Mouse (Mus musculus) G1E-ER4 (cell line): Measurements from ENCODE around the gene Prn. TPM values are rescaled to one million over a fixed set of nuclear protein-coding genes. Genes with fewer than 3 reads are reported as not detected.

Source experiments
- GATA1 ChIP-seq: IDR thresholded peaks from one replicate; pipeline ENCODE4 v1.8.0; 2012; ENCODE audit warnings: low read length, inconsistent platforms
- polyA plus RNA-seq: library from polyadenylated mRNA; stranded (reverse); fragments of >175 nt; gene quantifications from 2 replicates; pipeline ENCODE4 v1.2.3, GENCODE M21; 2012

Gene Prn
- polyA plus RNA-seq, 1 experiment, result 0.02 TPM

DNA sequence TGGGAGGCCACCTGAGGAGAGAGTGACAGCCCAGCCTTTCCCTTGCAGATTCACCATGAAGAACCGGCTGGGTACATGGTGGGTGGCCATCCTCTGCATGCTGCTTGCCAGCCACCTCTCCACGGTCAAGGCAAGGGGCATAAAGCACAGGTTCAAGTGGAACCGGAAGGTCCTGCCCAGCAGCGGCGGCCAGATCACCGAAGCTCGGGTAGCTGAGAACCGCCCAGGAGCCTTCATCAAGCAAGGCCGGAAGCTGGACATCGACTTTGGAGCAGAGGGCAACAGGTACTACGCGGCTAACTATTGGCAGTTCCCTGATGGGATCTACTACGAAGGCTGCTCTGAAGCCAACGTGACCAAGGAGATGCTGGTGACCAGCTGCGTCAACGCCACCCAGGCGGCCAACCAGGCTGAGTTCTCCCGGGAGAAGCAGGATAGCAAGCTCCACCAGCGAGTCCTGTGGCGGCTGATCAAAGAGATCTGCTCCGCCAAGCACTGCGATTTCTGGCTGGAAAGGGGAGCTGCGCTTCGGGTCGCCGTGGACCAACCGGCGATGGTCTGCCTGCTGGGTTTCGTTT lies 43.3 kb downstream of the Prn start:
- TF ChIP-seq GATA1, result no peak

DNA sequence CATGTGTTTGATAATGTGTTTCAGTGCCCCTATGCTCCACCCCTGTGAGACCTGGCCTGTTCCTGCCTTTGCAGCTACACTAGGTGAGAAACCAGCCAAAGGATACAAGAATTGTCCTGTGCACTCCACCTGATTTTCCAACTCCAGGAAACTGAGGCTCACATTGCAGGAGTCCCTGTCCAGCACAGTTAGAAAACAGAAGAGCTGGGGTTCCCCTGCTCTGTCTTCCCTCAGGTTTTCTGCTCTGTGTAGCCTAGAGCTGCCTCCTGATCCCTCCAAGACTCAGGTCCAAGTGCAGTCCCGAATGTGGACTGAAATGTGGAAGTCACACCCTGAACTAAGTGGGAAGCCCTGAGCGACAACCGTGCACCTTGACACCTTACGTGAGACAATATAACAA lies 44.0 kb downstream of the Prn start:
- TF ChIP-seq GATA1, result no peak

DNA sequence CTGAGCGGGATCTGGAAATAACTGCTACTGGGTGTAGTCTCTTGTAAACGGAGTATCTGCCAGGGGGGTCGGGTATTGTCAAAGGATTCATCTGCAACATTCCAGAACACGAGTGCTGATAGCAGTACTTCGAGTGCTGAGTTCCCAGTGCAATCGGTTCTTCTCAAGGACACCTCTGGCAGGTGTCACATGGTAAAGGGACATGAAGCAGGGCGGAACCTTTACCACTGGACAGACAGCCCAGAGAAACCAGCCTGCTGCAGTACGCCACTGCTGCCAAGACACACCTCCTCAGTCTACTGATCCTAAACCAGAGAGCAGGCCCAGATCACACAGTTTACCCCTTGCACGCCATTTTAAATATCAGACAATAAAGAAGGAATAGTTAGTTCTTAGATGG lies 45.1 kb downstream of the Prn start:
- no peak for TF ChIP-seq GATA1

DNA sequence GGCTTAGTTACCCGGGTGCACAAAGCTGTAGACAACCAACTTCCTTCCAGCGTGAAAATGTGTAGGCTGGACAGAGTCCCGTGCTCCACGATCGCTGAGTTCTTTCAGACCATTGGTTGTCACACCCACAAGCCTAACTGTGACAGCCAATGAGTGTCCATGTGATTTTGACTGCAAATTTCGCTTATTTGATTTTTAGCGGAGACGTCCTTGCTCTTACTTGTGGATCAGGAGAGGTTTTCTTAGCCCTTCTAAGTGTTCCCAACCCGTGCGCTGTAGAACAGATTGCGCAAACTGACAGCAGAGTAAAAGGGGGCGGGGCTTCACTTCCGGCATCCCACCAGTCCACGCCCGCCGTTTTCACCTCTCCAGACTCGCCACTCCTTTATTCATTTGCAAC lies 45.5 kb downstream of the Prn start:
- no peak for TF ChIP-seq GATA1

GRCm38 (mm10) chr2:131956336-131957256 lies 46.8 kb downstream of the Prn start:
- TF ChIP-seq GATA1, result no peak

DNA sequence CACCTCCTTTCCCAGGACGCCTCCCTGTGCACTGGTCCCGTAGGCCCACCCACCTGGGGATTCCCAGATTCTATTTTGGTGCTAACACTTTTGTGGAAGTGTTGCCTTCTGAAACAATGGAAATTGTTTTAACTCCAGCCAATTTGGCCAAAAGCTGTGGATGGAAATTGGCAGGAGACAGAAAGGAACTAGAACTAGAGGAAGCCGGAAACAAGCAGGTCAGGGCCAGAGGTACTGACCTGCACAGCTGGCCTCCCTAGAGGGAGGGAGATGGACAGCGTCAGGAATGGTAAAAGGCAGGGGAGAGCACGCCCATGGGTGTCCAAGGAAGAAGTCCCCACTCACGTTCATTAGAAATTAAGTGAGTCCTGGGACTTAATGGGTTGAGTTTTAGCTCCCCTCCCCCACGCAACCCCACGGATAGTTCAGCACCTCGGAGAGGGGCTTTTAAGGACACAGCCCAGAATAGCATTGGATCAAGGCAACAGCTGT lies 48.0 kb downstream of the Prn start:
- TF ChIP-seq GATA1, result no peak

DNA sequence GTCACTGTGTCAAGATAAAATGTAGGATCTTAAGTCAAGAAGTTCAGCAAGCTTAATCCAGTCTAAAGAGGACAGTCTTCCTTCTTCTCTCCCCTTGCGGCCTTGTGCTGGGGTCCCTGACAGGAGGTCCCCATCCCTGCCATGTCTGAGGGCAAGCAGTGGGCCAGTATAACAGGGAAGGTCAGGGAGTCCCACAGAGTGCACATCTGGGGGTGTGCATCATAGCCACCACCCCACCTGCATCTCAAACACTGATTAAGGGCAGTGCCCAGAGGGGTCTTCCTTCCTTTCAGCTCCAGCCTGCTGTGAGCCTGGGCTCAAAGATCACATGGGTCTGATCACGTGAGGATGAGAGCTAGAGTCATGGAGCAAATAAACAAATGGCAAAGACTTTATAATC lies 51.9 kb downstream of the Prn start:
- no peak for TF ChIP-seq GATA1

GRCm38 (mm10) chr2:131970597-131970996 lies 60.8 kb downstream of the Prn start:
- TF ChIP-seq GATA1, result no peak

GRCm38 (mm10) chr2:131971098-131971497 lies 61.3 kb downstream of the Prn start:
- no peak for TF ChIP-seq GATA1

DNA sequence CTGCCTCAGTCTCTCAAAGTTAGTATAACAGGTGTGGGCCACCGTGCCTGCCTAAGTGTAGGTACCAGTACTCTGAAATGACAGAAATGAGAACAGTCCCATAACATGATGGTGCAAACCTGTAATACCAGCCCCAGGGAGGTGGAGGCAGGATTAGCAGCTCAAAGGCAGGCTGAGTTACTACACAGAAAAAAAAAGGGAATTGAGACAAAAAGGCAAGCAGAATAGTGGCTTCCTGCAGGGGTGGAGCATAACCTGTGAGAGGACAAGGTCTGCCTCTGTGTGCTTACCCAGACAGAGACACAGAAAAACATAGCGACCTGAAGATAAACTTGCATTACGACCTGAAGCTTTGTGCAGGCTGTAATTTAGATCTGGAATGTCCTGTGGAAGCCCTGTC lies 66.9 kb downstream of the Prn start:
- no peak for TF ChIP-seq GATA1

DNA sequence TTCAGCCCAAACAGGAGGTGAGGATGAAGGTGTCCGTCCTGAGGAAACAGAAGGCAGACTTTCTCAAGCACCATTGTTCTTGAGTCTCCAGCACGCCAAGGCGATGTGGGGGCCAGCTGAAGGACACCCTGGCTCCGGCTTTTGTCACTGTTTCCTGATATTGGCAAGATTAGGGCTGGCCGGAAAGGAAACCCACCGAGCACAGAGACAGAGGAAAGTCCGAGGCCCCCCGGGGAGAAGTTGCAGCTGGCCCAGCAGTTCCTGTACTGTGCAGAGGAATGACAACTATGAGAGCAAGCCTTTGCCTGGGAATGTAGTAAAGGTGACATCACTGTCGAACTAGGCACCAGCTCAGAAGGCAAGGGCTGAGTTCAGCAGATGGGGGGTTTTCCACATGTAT lies 71.1 kb downstream of the Prn start:
- no peak for TF ChIP-seq GATA1

GRCm38 (mm10) chr2:131982546-131983196 lies 72.9 kb downstream of the Prn start:
- no peak for TF ChIP-seq GATA1

DNA sequence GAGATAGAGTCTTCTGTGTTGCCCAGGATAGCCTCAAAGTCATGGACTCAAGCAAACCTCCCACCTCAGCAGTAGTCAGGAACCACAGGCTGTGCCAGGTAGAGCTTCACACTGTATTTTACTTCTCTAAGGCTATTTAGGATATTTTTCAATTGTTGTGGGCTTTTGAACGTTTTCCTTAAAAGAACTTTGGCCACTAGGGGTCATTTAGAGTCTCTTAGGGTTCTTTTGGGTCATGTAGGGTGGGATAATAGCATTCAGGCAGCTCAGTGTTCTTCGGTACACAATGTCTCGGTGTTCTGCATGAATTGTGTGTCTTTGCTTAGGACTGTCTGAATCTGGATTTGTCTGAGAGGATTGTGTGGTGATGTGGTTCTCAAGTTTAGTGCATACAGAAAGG lies 78.2 kb downstream of the Prn start:
- TF ChIP-seq GATA1, result no peak

DNA sequence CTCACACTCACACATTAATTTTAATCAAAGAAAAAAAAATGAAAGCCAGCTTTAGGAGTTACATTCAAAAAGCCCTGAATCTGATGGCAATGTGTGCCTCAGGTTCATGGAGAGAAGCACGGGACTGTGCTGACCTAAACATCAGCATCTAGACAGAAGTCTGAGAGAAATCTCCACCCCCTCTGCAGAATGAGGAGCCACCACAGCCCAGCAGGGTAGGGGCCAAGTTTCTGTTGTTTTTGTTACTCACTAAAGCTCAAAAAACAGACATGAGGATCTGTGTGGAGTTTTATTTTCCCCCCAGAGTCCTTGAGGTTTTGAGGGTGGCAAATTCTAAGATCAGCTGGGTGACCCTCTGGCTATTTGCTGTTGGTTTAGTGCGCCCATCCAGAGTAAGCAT lies 78.8 kb downstream of the Prn start:
- no peak for TF ChIP-seq GATA1

DNA sequence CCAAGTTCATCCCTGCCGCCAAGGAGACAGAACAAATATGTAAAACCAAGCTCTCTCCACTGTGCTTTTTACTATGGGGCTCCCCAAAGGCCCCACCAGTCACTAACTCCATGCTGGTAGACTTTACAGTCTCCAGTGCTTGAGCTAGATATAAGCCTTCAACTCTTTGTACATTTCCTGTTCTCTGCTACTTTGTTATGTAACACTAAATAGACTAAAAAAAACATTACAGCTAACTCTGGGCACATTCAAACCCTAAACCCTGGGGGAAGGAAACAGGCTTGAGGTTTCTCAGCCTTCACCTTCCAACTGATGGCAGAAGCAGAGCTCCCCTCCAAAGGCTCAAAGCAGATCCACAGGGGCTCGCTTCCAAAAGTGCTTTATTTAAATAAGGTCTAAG lies 82.7 kb downstream of the Prn start:
- no peak for TF ChIP-seq GATA1

- no peak for TF ChIP-seq GATA1
Observed at GRCm38 (mm10) chr2:131993151-131993550, 83.4 kb downstream of the Prn start.
